Comparison of ENCODE assay signal across 6 mouse cellular contexts in genomic region chrX:42005629-42006028, GRCm38 (mm10). TPM values are rescaled to one million over a fixed set of nuclear protein-coding genes. Genes with fewer than 3 reads are reported as not detected.
DNase-seq lines count a peak whose midpoint lies in the region; ATAC-seq and TF ChIP-seq lines count a peak whose summit lies in the region.
"Not testable (repeated sequence)": the region's sequence is repeated elsewhere in the genome, so short reads cannot be mapped to it uniquely, and the experiment has no call there.

No protein-coding gene starts in this region.

- H3K4me3 ChIP-seq in G1E (ENCODE audit: low read depth, low read length), result peak overlapping the region; percentile 9; the same call in 1 of the 2 replicates
- H3K4me3 ChIP-seq in heart, embryonic 12.5 days; heart, embryonic 14.5 days (ENCODE audit: control insufficient read depth in 1 of 2, insufficient read depth in 1 of 2, low read depth in 1 of 2, low read length in 2 of 2); heart, embryonic 16.5 days (ENCODE audit: low read length); lung, embryonic 16.5 days (ENCODE audit: low read length): not testable (repeated sequence)

- not testable (repeated sequence) for DNase-seq in G1E (ENCODE audit: low spot score)

- not testable (repeated sequence) for H3K4me2 ChIP-seq in heart, embryonic 12.5 days; heart, embryonic 14.5 days (ENCODE audit: low read length); heart, embryonic 16.5 days (ENCODE audit: low read depth, low read length); lung, embryonic 16.5 days (ENCODE audit: low read depth, low read length)

- not testable (repeated sequence) for H3K9ac ChIP-seq in heart, embryonic 12.5 days; heart, embryonic 14.5 days (ENCODE audit: low read length); heart, embryonic 16.5 days (ENCODE audit: low read length); lung, embryonic 16.5 days (ENCODE audit: low read length)

- H3K4me1 ChIP-seq in G1E (ENCODE audit: insufficient read depth, low read depth, low read length), result peaks cover 30% of the 10 kb centered on the region
- not testable (repeated sequence) for H3K4me1 ChIP-seq in heart, embryonic 12.5 days (replicated peaks); heart, embryonic 14.5 days (ENCODE audit: control insufficient read depth in 2 of 2, insufficient read depth in 2 of 2, low read length in 2 of 2); heart, embryonic 16.5 days (ENCODE audit: control insufficient read depth, insufficient read depth, low read length); lung, embryonic 16.5 days (replicated peaks; ENCODE audit: control insufficient read depth, insufficient read depth, low read length)

- not testable (repeated sequence) for H3K27me3 ChIP-seq in G1E (ENCODE audit: insufficient read depth, low read length); heart, embryonic 12.5 days (replicated peaks); heart, embryonic 14.5 days (ENCODE audit: control insufficient read depth, insufficient read depth, low read length); heart, embryonic 16.5 days (ENCODE audit: control insufficient read depth, insufficient read depth, low read length); lung, embryonic 16.5 days (ENCODE audit: control insufficient read depth, insufficient read depth, low read depth, low read length)

- not testable (repeated sequence) for TF ChIP-seq CTCF in G1E (IDR thresholded peaks at IDR 0.05; ENCODE audit: low read depth, low read length)

- WGBS in heart, embryonic 12.5 days, result 38% methylated on average over 1 of the region's 1 CpGs
- WGBS in heart, embryonic 14.5 days, result 31% methylated on average over 1 of the region's 1 CpGs
- 44% methylated on average over 1 of the region's 1 CpGs for WGBS in heart, embryonic 16.5 days
- WGBS in lung, embryonic 16.5 days, result 35% methylated on average over 1 of the region's 1 CpGs

- not testable (repeated sequence) for ATAC-seq in G1E (ENCODE audit: extremely low read depth, insufficient number of reproducible peaks, low FRiP score, poor library complexity, severe bottlenecking)
- ATAC-seq in erythroid progenitor cell, adult 5-6 weeks (replicated peaks; ENCODE audit: low FRiP score, poor library complexity, severe bottlenecking), result peak; percentile 33; the same call in 1 of the 2 replicates
- 0 out of 2 replicates have a peak, but pooled peaks have one; percentile 25 for ATAC-seq in heart, embryonic 12.5 days (ENCODE audit: insufficient number of reproducible peaks, low FRiP score)
- peak; percentile 64; the same call in 1 of the 2 replicates for ATAC-seq in heart, embryonic 14.5 days (ENCODE audit: insufficient number of reproducible peaks, insufficient read depth, low FRiP score, low read depth)
- ATAC-seq in heart, embryonic 16.5 days (replicated peaks; ENCODE audit: extremely low read depth, insufficient read depth, low FRiP score), result peak; percentile 91
- peak; percentile 12; the same call in 1 of the 2 replicates for ATAC-seq in lung, embryonic 16.5 days (ENCODE audit: low read depth)

- H3K36me3 ChIP-seq in G1E (replicated peaks); heart, embryonic 12.5 days; heart, embryonic 14.5 days (ENCODE audit: control insufficient read depth, insufficient read depth, low read length); heart, embryonic 16.5 days (ENCODE audit: control insufficient read depth, insufficient read depth); lung, embryonic 16.5 days (ENCODE audit: control insufficient read depth, insufficient read depth, low read length): not testable (repeated sequence)

- H3K9me3 ChIP-seq in G1E (replicated peaks); heart, embryonic 12.5 days (replicated peaks); heart, embryonic 14.5 days (ENCODE audit: control insufficient read depth, low read length); heart, embryonic 16.5 days (replicated peaks; ENCODE audit: control insufficient read depth, low read length); lung, embryonic 16.5 days (ENCODE audit: control insufficient read depth, low read length): not testable (repeated sequence)

- not testable (repeated sequence) for H3K27ac ChIP-seq in heart, embryonic 12.5 days (ENCODE audit: poor library complexity, severe bottlenecking); heart, embryonic 14.5 days (replicated peaks in 1 of 2; ENCODE audit: control insufficient read depth in 1 of 2, insufficient read depth in 1 of 2, low read depth in 2 of 2, low read length in 2 of 2); heart, embryonic 16.5 days (ENCODE audit: low read length); lung, embryonic 16.5 days (ENCODE audit: low read length)

RNA-seq across cellular contexts. Expression of gene Xiap, which starts 53.9 kb away (rescaled TPM):
- total RNA-seq in G1E (2014; fragmentation: Nextera tagmentation) (65.0 and 70.0 TPM in 2 replicates), G1E (2017) (36.2 and 46.9 TPM in 2 replicates)
- polyA plus RNA-seq in G1E (2012), result 66.9 and 72.5 TPM in 2 replicates
- 57.7 and 93.9 TPM in 2 replicates for total RNA-seq in erythroid progenitor cell, adult 5-6 weeks (2015; ENCODE audit: low replicate concordance)
- 63.2 and 82.3 TPM in 2 replicates for total RNA-seq in erythroid progenitor cell, adult 5-6 weeks (2017; ENCODE audit: low replicate concordance)
- 11.5 and 12.1 TPM in 2 replicates for polyA plus RNA-seq in heart, embryonic 12.5 days (2016; fragmentation: Nextera tagmentation; extraction: Ambion mirVana)
- 16.8 and 16.9 TPM in 2 replicates for polyA plus RNA-seq in heart, embryonic 14.5 days (2014; fragmentation: Nextera tagmentation; extraction: Ambion mirVana)
- 9.7 and 10.1 TPM in 2 replicates for polyA plus RNA-seq in heart, embryonic 16.5 days (2015; fragmentation: Nextera tagmentation; extraction: Ambion mirVana)
- polyA plus RNA-seq in lung, embryonic 16.5 days (2015; fragmentation: Nextera tagmentation; extraction: Ambion mirVana), result 18.5 and 20.1 TPM in 2 replicates
